Mouse (Mus musculus) MEL (cell line): Measurements from ENCODE around the gene Gm17651. TPM values are rescaled to one million over a fixed set of nuclear protein-coding genes. Genes with fewer than 3 reads are reported as not detected.

ENCODE experiments used
- DNase-seq: peaks from one replicate; pipeline ENCODE4 v3.0.0; 2011; ENCODE audit warnings: low read depth, low spot score
- H3K27ac ChIP-seq: 2 replicates; pipeline ENCODE4 v1.5.1; 2012; ENCODE audit warnings: low read depth, mild to moderate bottlenecking, control low read depth, low read length, moderate library complexity; ENCODE audit not compliant: control insufficient read depth
- H3K27me3 ChIP-seq, 2 experiments: fragments of 150-350 bp in 1 of 2; sonication (generic) in 1 of 2; 2 replicates each; pipeline ENCODE4 v1.6.1; 2012; ENCODE audit warnings: low read length in 2 of 2, mild to moderate bottlenecking in 2 of 2, improper control_type of control experiment in 1 of 2, moderate library complexity in 1 of 2; ENCODE audit not compliant: insufficient read depth in 2 of 2, control insufficient read depth in 1 of 2
- H3K36me3 ChIP-seq, 2 experiments: 2 replicates each; pipeline ENCODE4 v1.6.1; 2012 to 2014; ENCODE audit warnings: low read length in 2 of 2, improper control_type of control experiment in 1 of 2, inconsistent platforms in 1 of 2, mild to moderate bottlenecking in 1 of 2; ENCODE audit not compliant: insufficient read depth in 2 of 2, control insufficient read depth in 1 of 2
- H3K4me1 ChIP-seq, 2 experiments: fragments of 150-350 bp in 1 of 2; sonication (generic) in 1 of 2; 2 replicates each; pipeline ENCODE4 v1.6.1; 2012; ENCODE audit warnings: low read length in 2 of 2, improper control_type of control experiment in 1 of 2, mild to moderate bottlenecking in 1 of 2; ENCODE audit not compliant: insufficient read depth in 2 of 2, control insufficient read depth in 1 of 2
- H3K4me3 ChIP-seq, 2 experiments: fragments of 150-350 bp in 1 of 2; sonication (generic) in 1 of 2; 2 replicates each; pipeline ENCODE4 v1.5.1; 2012; ENCODE audit warnings: low read depth in 2 of 2, low read length in 2 of 2, mild to moderate bottlenecking in 2 of 2, moderate library complexity in 2 of 2, control low read depth in 1 of 2, improper control_type of control experiment in 1 of 2; ENCODE audit not compliant: control insufficient read depth in 1 of 2, insufficient read depth in 1 of 2
- H3K79me2 ChIP-seq: 2 replicates; pipeline ENCODE4 v1.6.1; 2012; ENCODE audit warnings: mild to moderate bottlenecking, low read length, moderate library complexity; ENCODE audit not compliant: control insufficient read depth, poor library complexity, insufficient read depth
- H3K9ac ChIP-seq: 2 replicates; pipeline ENCODE4 v1.6.1; 2012; ENCODE audit warnings: low read depth, mild to moderate bottlenecking, control low read depth, low read length, moderate library complexity; ENCODE audit not compliant: control insufficient read depth, poor library complexity, severe bottlenecking
- H3K9me3 ChIP-seq: fragments of 150-350 bp; sonication (generic); replicated peaks from 2 replicates; pipeline ENCODE4 v1.6.1; 2012; ENCODE audit warnings: mild to moderate bottlenecking, low read length, improper control_type of control experiment, moderate library complexity; ENCODE audit not compliant: insufficient read depth
- BHLHE40 ChIP-seq: IDR thresholded peaks from 2 replicates; pipeline ENCODE4 v1.6.1; 2012; ENCODE audit warnings: low read depth, mild to moderate bottlenecking, inconsistent platforms, low read length, improper control_type of control experiment, borderline replicate concordance
- CHD2 ChIP-seq: IDR thresholded peaks from 2 replicates; pipeline ENCODE4 v1.6.1; 2011; ENCODE audit warnings: low read length, improper control_type of control experiment
- ELF1 ChIP-seq: IDR thresholded peaks from 2 replicates; pipeline ENCODE4 v1.6.1; 2014; ENCODE audit warnings: low read depth, mild to moderate bottlenecking, inconsistent platforms, low read length, improper control_type of control experiment, moderate library complexity
- EP300 ChIP-seq, 2 experiments: IDR thresholded peaks; 2 replicates each; pipeline ENCODE4 v1.6.1; 2011; ENCODE audit warnings: improper control_type of control experiment in 2 of 2, low read length in 2 of 2, low read depth in 1 of 2, mild to moderate bottlenecking in 1 of 2
- ETS1 ChIP-seq: IDR thresholded peaks from 2 replicates; pipeline ENCODE4 v1.6.1; 2012; ENCODE audit warnings: low read depth, mild to moderate bottlenecking, inconsistent platforms, low read length, improper control_type of control experiment, moderate library complexity
- GATA1 ChIP-seq: IDR thresholded peaks from 2 replicates; pipeline ENCODE4 v1.6.1; 2011; ENCODE audit warnings: low read depth, low read length, improper control_type of control experiment
- HCFC1 ChIP-seq: IDR thresholded peaks from 2 replicates; pipeline ENCODE4 v1.6.1; 2012; ENCODE audit warnings: low read depth, mild to moderate bottlenecking, inconsistent platforms, low read length, improper control_type of control experiment, moderate library complexity
- JUND ChIP-seq: IDR thresholded peaks from 2 replicates; pipeline ENCODE4 v1.6.1; 2011; ENCODE audit warnings: low read depth, mild to moderate bottlenecking, improper control_type of control experiment, low read length
- MAX ChIP-seq: IDR thresholded peaks from 2 replicates; pipeline ENCODE4 v1.6.1; 2011; ENCODE audit warnings: low read length, improper control_type of control experiment
- MAZ ChIP-seq: IDR thresholded peaks from 2 replicates; pipeline ENCODE4 v1.6.1; 2012; ENCODE audit warnings: low read depth, mild to moderate bottlenecking, inconsistent platforms, low read length, improper control_type of control experiment
- MEF2A ChIP-seq: IDR thresholded peaks from 2 replicates; pipeline ENCODE4 v1.6.1; 2014; ENCODE audit warnings: low read depth, mild to moderate bottlenecking, inconsistent platforms, low read length, improper control_type of control experiment; ENCODE audit not compliant: poor library complexity, insufficient replicate concordance, severe bottlenecking; ENCODE audit errors: extremely low read depth
- MXI1 ChIP-seq: IDR thresholded peaks from 2 replicates; pipeline ENCODE4 v1.6.1; 2011; ENCODE audit warnings: mild to moderate bottlenecking, low read depth, low read length, improper control_type of control experiment
- MYC ChIP-seq: IDR thresholded peaks from 2 replicates; pipeline ENCODE4 v1.6.1; 2011; ENCODE audit warnings: low read depth, mild to moderate bottlenecking, low read length, improper control_type of control experiment, moderate library complexity
- NELFE ChIP-seq: IDR thresholded peaks from 2 replicates; pipeline ENCODE4 v1.6.1; 2011; ENCODE audit warnings: low read depth, low read length, improper control_type of control experiment
- POLR2A ChIP-seq, 2 experiments: IDR thresholded peaks; 2 replicates each; pipeline ENCODE4 v1.6.1; 2011 to 2012; ENCODE audit warnings: low read length in 2 of 2, mild to moderate bottlenecking in 2 of 2, control low read depth in 1 of 2, improper control_type of control experiment in 1 of 2, low read depth in 1 of 2, moderate library complexity in 1 of 2; ENCODE audit not compliant: control insufficient read depth in 1 of 2, insufficient read depth in 1 of 2, poor library complexity in 1 of 2
- POLR2AphosphoS5 ChIP-seq: IDR thresholded peaks from 2 replicates; pipeline ENCODE4 v1.6.1; 2012; ENCODE audit warnings: low read depth, borderline replicate concordance, mild to moderate bottlenecking, inconsistent platforms, low read length, moderate library complexity, mixed read lengths
- RCOR1 ChIP-seq: IDR thresholded peaks from 2 replicates; pipeline ENCODE4 v1.6.1; 2012; ENCODE audit warnings: low read depth, mild to moderate bottlenecking, inconsistent platforms, low read length, improper control_type of control experiment
- SIN3A ChIP-seq: IDR thresholded peaks from 2 replicates; pipeline ENCODE4 v1.6.1; 2012; ENCODE audit warnings: low read length, improper control_type of control experiment, inconsistent platforms
- SMC3 ChIP-seq: IDR thresholded peaks from 2 replicates; pipeline ENCODE4 v1.6.1; 2011; ENCODE audit warnings: low read depth, low read length, improper control_type of control experiment
- TBP ChIP-seq: IDR thresholded peaks from 2 replicates; pipeline ENCODE4 v1.8.0; 2011; ENCODE audit warnings: low read depth, low read length, improper control_type of control experiment
- TCF12 ChIP-seq: IDR thresholded peaks from 2 replicates; pipeline ENCODE4 v1.6.1; 2014; ENCODE audit warnings: low read depth, mild to moderate bottlenecking, inconsistent platforms, low read length, improper control_type of control experiment, moderate library complexity
- ZMIZ1 ChIP-seq: IDR thresholded peaks from 2 replicates; pipeline ENCODE4 v1.6.1; 2012; ENCODE audit warnings: low read depth, mild to moderate bottlenecking, inconsistent platforms, low read length, improper control_type of control experiment, moderate library complexity
- ZNF384 ChIP-seq: IDR thresholded peaks from 2 replicates; pipeline ENCODE4 v1.6.1; 2012; ENCODE audit warnings: low read depth, mild to moderate bottlenecking, inconsistent platforms, low read length, improper control_type of control experiment
- polyA plus RNA-seq, 2 experiments: library from polyadenylated mRNA; stranded (reverse) in 1 of 2; unstranded in 1 of 2; fragments of >175 nt in 1 of 2; fragments of >200 nt in 1 of 2; gene quantifications; 2 replicates each; pipeline versions ENCODE4 v1.2.1 to v1.2.4; 2012; ENCODE audit warnings: low replicate concordance in 2 of 2, low read depth in 1 of 2; ENCODE audit not compliant: insufficient read length in 2 of 2, insufficient read depth in 1 of 2, missing spikeins in 1 of 2
- total RNA-seq: library from RNA; depleted of rRNA; stranded (reverse); fragments of 300-350 nt; gene quantifications from 2 replicates; pipeline ENCODE4 v1.2.3, GENCODE M21; 2012

The Gm17651 gene
- total and polyA plus RNA-seq, 3 experiments, result not detected

DNA sequence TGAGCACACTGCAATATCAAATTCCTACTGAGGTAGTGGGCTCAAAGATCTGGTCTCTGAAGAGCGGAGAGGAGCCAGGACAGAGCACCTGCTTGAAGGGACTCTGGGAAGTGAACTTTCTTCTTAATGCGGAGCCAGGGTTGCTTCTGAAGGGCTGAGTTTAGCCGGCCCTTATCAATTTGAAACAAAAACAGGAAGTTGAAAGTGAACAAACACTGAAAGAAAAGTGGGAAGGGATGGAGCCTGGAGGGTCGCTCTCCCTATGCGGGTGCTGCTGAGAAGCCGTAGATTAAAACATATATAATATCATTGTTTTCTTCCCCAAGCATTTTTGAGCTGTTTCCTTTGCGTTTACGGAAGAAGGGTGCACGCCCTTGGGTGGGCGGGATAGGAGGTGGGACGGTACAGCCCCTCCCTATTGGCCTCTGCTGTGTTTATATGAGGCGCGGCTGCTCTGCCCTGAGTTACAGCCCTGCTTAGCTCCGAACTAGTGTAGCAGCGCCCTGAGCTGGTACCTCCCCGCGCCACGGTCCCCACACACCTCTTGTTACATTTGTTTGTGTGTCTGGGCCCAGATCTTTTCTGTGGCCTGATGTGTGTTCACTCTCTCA is 46.0 kb downstream of the Gm17651 start, which contains the start of gene Fmo5:
Gene Fmo5, plus strand, starts transcription at position 414 of the 611 bp plus-strand sequence.
- peak within 1 kb of the TSS; percentile 48 for H3K9ac ChIP-seq
- H3K27ac ChIP-seq, result peak within 1 kb of the TSS; percentile 45
- peak within 1 kb of the TSS; percentile 65 to 82 for H3K4me3 ChIP-seq
- TF ChIP-seq MEF2A, result no peak
- TF ChIP-seq SIN3A, result peak; percentile 97
- peak; percentile 67 for TF ChIP-seq GATA1
- no peak; the same call in 1 of the 2 replicates for TF ChIP-seq JUND
- no peak; the same call in 1 of the 2 replicates for TF ChIP-seq POLR2AphosphoS5
- peak; percentile 82 for TF ChIP-seq MAX
- TF ChIP-seq CHD2, result no peak
- peak; percentile 43; the same call in 1 of the 2 replicates for TF ChIP-seq MAZ
- TF ChIP-seq EP300 (IDR thresholded peaks at IDR 0.05; ENCODE audit: low read depth in 1 of 2, low read length in 2 of 2), result peak; percentile 43 to 68; a peak in 3 of 4 replicates
- TF ChIP-seq ETS1, result peak; percentile 55; the same call in 1 of the 2 replicates
- TF ChIP-seq HCFC1, result peak; percentile 71; the same call in 1 of the 2 replicates
- TF ChIP-seq ZMIZ1, result peak; percentile 76
- TF ChIP-seq NELFE, result peak; percentile 46
- TF ChIP-seq MXI1, result peak; percentile 73
- 0 out of 4 replicates have a peak, but pooled peaks of 1 of the 2 experiments have one; percentile 46 for TF ChIP-seq POLR2A (IDR thresholded peaks at IDR 0.05; ENCODE audit: control insufficient read depth in 1 of 2, insufficient read depth in 1 of 2, low read depth in 1 of 2, low read length in 2 of 2, poor library complexity in 1 of 2)
- TF ChIP-seq RCOR1, result peak; percentile 52; the same call in 1 of the 2 replicates
- peak; percentile 82 for TF ChIP-seq TBP
- TF ChIP-seq SMC3, result no peak
- peak; percentile 90 for TF ChIP-seq ELF1
- 0 out of 2 replicates have a peak, but pooled peaks have one; percentile 18 for TF ChIP-seq BHLHE40
- peak; percentile 45; the same call in 1 of the 2 replicates for TF ChIP-seq MYC
- peak; percentile 48; the same call in 1 of the 2 replicates for TF ChIP-seq TCF12
- peak; percentile 5; the same call in 1 of the 2 replicates for TF ChIP-seq ZNF384
- peaks cover 2 to 12% of the 10 kb centered on the region in 2 experiments; a peak in 3 of 4 replicates for H3K4me1 ChIP-seq
- H3K36me3 ChIP-seq, result peaks cover 0 to 6% of the 10 kb centered on the region in 2 experiments; a peak in 2 of 4 replicates
- DNase-seq, result peak; percentile 95
- H3K27me3 ChIP-seq, result peaks cover 11% of the 10 kb centered on the region in 2 experiments
- H3K79me2 ChIP-seq, result no peaks in the 10 kb centered on the region
- H3K9me3 ChIP-seq, result no peaks in the 10 kb centered on the region
